Mouse (Mus musculus) myocyte (in vitro differentiated cells): ENCODE data around the gene Dnajb12.
"Not testable (repeated sequence)": the region's sequence is repeated elsewhere in the genome, so short reads cannot be mapped to it uniquely, and the experiment has no call there.

Source experiments
- CEBPB ChIP-seq: IDR thresholded peaks from 2 replicates; pipeline ENCODE4 v1.6.1; 2011; ENCODE audit warnings: mild to moderate bottlenecking, moderate library complexity; ENCODE audit not compliant: poor library complexity, insufficient read depth, severe bottlenecking
- E2F4 ChIP-seq: IDR thresholded peaks from one replicate; pipeline ENCODE4 v1.6.1; 2011; ENCODE audit warnings: mild to moderate bottlenecking, control low read depth, moderate library complexity; ENCODE audit not compliant: insufficient read depth
- MYOG ChIP-seq, 3 experiments: IDR thresholded peaks; one replicate each; pipeline ENCODE4 v1.6.1; 2011; ENCODE audit warnings: control low read depth in 2 of 3, low read depth in 2 of 3, mild to moderate bottlenecking in 2 of 3; ENCODE audit not compliant: insufficient read length in 2 of 3, control insufficient read depth in 1 of 3, insufficient read depth in 1 of 3
- POLR2A ChIP-seq: IDR thresholded peaks from one replicate; pipeline ENCODE4 v1.6.1; 2011; ENCODE audit warnings: low read depth, mild to moderate bottlenecking, control low read depth, moderate library complexity; ENCODE audit not compliant: insufficient read length
- POLR2AphosphoS2 ChIP-seq: IDR thresholded peaks from one replicate; pipeline ENCODE4 v1.6.1; 2011; ENCODE audit warnings: low read depth, control low read depth; ENCODE audit not compliant: insufficient read length
- REST ChIP-seq: IDR thresholded peaks from one replicate; pipeline ENCODE4 v1.6.1; 2011; ENCODE audit warnings: mild to moderate bottlenecking, control low read depth, moderate library complexity; ENCODE audit not compliant: insufficient read depth, insufficient read length
- TCF12 ChIP-seq: IDR thresholded peaks from one replicate; pipeline ENCODE4 v1.6.1; 2011; ENCODE audit warnings: mild to moderate bottlenecking, control low read depth; ENCODE audit not compliant: poor library complexity, insufficient read depth, severe bottlenecking
- USF1 ChIP-seq: IDR thresholded peaks from one replicate; pipeline ENCODE4 v1.6.1; 2011; ENCODE audit warnings: low read depth, mild to moderate bottlenecking, control low read depth, moderate library complexity

GRCm38 (mm10) chr10:59876698-59877097, 2.7 kb upstream of the Dnajb12 start:
- not testable (repeated sequence) for TF ChIP-seq POLR2AphosphoS2; TCF12; POLR2A; MYOG (IDR thresholded peaks at IDR 0.05; ENCODE audit: control insufficient read depth in 1 of 3, insufficient read depth in 1 of 3, insufficient read length in 2 of 3, low read depth in 2 of 3); REST; USF1; CEBPB; E2F4
